Mouse (Mus musculus) heart, postnatal 0 days (tissue): ENCODE data around the gene Mapk14. TPM values are rescaled to one million over a fixed set of nuclear protein-coding genes. Genes with fewer than 3 reads are reported as not detected.
"Not testable (repeated sequence)": the region's sequence is repeated elsewhere in the genome, so short reads cannot be mapped to it uniquely, and the experiment has no call there.

ENCODE experiments used
- ATAC-seq: fragments of 200-750 bp; cut with Nextera tagmentation; 2 replicates; pipeline ENCODE4 v1.8.0; 2017; ENCODE audit warnings: low read depth, moderate number of reproducible peaks, moderate library complexity; ENCODE audit not compliant: insufficient read depth
- DNase-seq: peaks from one replicate; pipeline ENCODE4 v3.0.0-alpha.2; 2016; ENCODE audit warnings: low spot score
- H3K27ac ChIP-seq: fragments of 300-500 bp; sonication (generic); 2 replicates; pipeline ENCODE4 v1.5.1; 2014; ENCODE audit warnings: low read depth, mild to moderate bottlenecking
- H3K27me3 ChIP-seq: fragments of 300-500 bp; sonication (generic); 2 replicates; pipeline ENCODE4 v1.6.1; 2014; ENCODE audit warnings: low read length, mixed read lengths; ENCODE audit not compliant: control insufficient read depth, insufficient read depth
- H3K36me3 ChIP-seq: fragments of 300-500 bp; sonication (generic); replicated peaks from 2 replicates; pipeline ENCODE4 v1.6.1; 2014; ENCODE audit warnings: low read length, mixed read lengths; ENCODE audit not compliant: control insufficient read depth, insufficient read depth
- H3K4me1 ChIP-seq: fragments of 300-500 bp; sonication (generic); 2 replicates; pipeline ENCODE4 v1.6.1; 2014; ENCODE audit warnings: antibody characterized with exemption; ENCODE audit not compliant: control insufficient read depth, insufficient read depth
- H3K4me2 ChIP-seq: fragments of 300-500 bp; sonication (generic); 2 replicates; pipeline ENCODE4 v1.6.1; 2014; ENCODE audit warnings: low read depth, mild to moderate bottlenecking, low read length, moderate library complexity
- H3K4me3 ChIP-seq: fragments of 300-500 bp; sonication (generic); 2 replicates; pipeline ENCODE4 v1.5.1; 2014; ENCODE audit warnings: low read depth, low read length
- H3K9ac ChIP-seq: fragments of 300-500 bp; sonication (generic); replicated peaks from 2 replicates; pipeline ENCODE4 v1.6.1; 2014; ENCODE audit warnings: low read depth, low read length, mixed read lengths
- H3K9me3 ChIP-seq: fragments of 300-500 bp; sonication (generic); replicated peaks from 2 replicates; pipeline ENCODE4 v1.6.1; 2016; ENCODE audit warnings: low read length; ENCODE audit not compliant: control insufficient read depth
- CTCF ChIP-seq: IDR thresholded peaks from 2 replicates; pipeline ENCODE4 v1.5.1; 2016; ENCODE audit warnings: antibody characterized with exemption, control low read depth, low read depth
- EP300 ChIP-seq: IDR thresholded peaks from 2 replicates; pipeline ENCODE4 v1.6.1; 2016; ENCODE audit warnings: antibody characterized with exemption, low read depth
- whole genome bisulfite sequencing: fragments of 180-500 bp; shearing (Covaris S2); extraction: QIAGEN DNeasy Blood & Tissue Kit; methylation state at CpG from one replicate; pipeline ENCODE4 v1.1.7; 2014; 5-methylcytosine and 5-hydroxymethylcytosine counted together
- polyA plus RNA-seq: library from polyadenylated mRNA; unstranded; fragments of >200 nt; fragmentation: Nextera tagmentation; extraction: Ambion mirVana; gene quantifications from 2 replicates; pipeline ENCODE4 v1.2.1, GENCODE M21; 2015
- total RNA-seq: library from RNA; depleted of rRNA; stranded (reverse); fragments of >200 nt; gene quantifications from 2 replicates; pipeline ENCODE4 v1.2.3, GENCODE M21; 2014; ENCODE audit warnings: low replicate concordance

Gene Mapk14
- total and polyA plus RNA-seq, 2 experiments from 2014 or later: 19.4 to 47.7 TPM

DNA sequence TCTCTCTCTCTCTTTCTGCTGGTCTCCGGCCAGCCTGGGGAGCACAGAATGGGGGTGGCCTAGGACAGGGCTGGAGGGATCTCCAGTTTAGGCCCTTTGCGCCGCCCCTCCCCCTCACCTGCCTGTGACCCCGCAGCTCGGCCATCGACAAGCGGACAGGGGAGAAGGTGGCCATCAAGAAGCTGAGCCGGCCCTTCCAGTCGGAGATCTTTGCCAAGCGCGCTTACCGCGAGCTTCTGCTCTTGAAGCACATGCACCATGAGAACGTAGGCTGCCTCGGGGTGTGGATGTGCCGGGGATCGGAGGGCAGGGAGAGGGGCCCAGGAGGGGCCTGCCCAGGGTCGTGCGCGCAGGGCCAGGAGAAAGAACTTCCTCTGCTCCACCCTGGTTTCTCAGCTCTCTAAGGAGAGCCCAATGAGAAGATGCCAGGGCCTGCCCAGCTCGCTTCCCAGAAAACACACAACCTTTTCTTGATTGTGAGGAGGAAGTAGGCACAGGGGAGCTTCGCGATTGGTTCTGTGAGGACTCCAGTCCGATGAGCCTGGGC lies 78.8 kb downstream of the Mapk14 start:
- Histone ChIP-seq H3K9ac (peak overlapping the region; percentile 43), H3K36me3 (no peaks in the 10 kb centered on the region), H3K27ac (no peak overlapping the region), H3K4me3 (peak overlapping the region; percentile 43), H3K4me1 (peaks cover 15% of the 10 kb centered on the region), H3K9me3 (no peaks in the 10 kb centered on the region), H3K27me3 (peaks cover 37% of the 10 kb centered on the region), H3K4me2 (peak overlapping the region; percentile 59)
- TF ChIP-seq EP300 (no peak), CTCF (no peak)
- DNase-seq (no peak), ATAC-seq (no peak)
- WGBS: 4% methylated on average over 24 of the region's 24 CpGs

DNA sequence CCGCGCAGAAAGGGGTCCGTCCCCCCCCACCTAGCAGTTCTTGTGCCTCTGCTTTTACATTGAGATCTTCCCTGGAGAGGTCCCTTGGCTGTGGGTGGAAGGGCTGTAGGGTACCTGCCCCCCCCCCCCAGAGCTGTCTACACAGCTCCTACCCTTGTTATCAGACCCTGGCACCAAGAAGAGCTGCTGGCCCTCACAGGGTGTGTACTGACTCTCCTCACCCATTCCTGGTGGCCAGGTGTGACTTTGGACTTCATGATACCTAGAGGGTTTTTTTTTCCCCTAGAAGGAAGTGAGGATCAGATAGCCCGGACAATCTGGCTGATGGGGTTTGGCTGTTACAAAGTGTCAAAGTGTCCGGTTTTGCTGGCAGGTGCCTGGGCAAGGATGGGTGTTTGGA lies 80.2 kb downstream of the Mapk14 start:
- DNase-seq (no peak), ATAC-seq (no peak)
- Histone ChIP-seq H3K9ac (no peak overlapping the region), H3K4me2 (no peak overlapping the region), H3K36me3 (no peaks in the 10 kb centered on the region), H3K27me3 (peaks cover 37% of the 10 kb centered on the region), H3K27ac (no peak overlapping the region), H3K4me1 (peaks cover 15% of the 10 kb centered on the region), H3K9me3 (no peaks in the 10 kb centered on the region), H3K4me3 (no peak overlapping the region)
- TF ChIP-seq EP300: no peak
- 89% methylated on average over 5 of the region's 5 CpGs for WGBS

DNA sequence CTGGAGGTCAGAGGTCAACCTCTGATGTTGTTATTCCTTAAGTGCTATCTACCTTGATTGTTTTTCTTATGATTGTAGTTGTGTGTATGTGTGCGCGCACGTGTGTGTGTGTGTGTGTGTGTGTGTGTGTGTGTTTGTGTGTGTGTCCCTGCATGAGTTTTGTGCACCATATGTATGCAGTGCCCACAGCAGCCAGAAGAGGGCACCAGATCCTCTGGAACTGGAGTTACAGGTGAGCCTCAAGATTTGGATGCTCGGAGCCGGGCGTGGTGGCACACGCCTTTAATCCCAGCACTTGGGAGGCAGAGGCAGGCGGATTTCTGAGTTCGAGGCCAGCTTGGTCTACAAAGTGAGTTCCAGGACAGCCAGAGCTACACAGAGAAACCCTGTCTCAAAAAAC lies 83.2 kb downstream of the Mapk14 start:
- DNase-seq, H3K4me2 ChIP-seq, H3K9me3 ChIP-seq, H3K36me3 ChIP-seq, H3K9ac ChIP-seq, ATAC-seq, H3K4me3 ChIP-seq, H3K27ac ChIP-seq: not testable (repeated sequence)
- Histone ChIP-seq H3K27me3 (peaks cover 24% of the 10 kb centered on the region), H3K4me1 (peaks cover 12% of the 10 kb centered on the region)
- WGBS: 91% methylated on average over 7 of the region's 9 CpGs

DNA sequence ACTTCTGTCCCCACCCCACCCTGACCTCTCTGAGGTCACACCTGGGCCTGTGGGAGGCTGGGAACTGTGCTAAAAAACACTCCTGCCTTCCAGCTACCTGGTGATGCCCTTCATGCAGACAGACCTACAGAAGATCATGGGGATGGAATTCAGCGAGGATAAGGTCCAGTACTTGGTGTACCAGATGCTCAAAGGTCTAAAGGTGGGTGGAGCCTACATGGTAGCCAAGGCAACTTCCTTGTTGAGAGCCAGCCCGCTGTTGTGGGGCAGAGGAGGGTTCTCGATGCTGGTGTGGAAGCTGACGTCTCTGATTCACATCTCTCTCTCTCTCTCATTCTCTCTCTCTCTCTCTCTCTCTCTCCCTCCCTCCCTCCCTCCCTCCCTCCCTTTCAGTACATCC lies 84.0 kb downstream of the Mapk14 start:
- ATAC-seq: no peak
- Histone ChIP-seq H3K9ac (no peak overlapping the region), H3K27ac (no peak overlapping the region), H3K4me3 (no peak overlapping the region), H3K36me3 (no peaks in the 10 kb centered on the region), H3K4me2 (no peak overlapping the region), H3K27me3 (peaks cover 16% of the 10 kb centered on the region), H3K9me3 (no peaks in the 10 kb centered on the region), H3K4me1 (peaks cover 3% of the 10 kb centered on the region; the same call in 1 of the 2 replicates)
- 69% methylated on average over 4 of the region's 4 CpGs for WGBS
- DNase-seq: no peak
- TF ChIP-seq EP300 (no peak), CTCF (no peak)

DNA sequence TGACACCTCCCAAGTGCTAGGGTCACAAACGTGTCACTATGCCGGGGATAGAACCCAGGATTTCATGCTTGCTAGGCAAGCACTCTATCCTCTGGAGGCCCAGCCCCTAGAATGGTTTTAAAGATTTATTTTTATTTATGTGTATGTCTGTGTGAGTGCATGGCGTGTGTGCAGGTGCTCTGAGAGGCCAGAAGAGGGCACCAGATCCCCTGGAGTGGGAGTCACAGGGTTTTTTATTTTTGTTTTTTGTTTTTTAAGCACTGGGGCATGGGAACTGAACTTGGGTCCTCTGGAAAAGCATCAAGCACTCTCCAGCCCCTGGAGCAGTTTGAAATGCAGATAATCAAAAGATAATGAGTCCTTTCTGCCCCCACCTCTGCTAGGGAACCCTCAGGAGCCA lies 85.7 kb downstream of the Mapk14 start:
- no peak overlapping the region for H3K4me2 ChIP-seq
- WGBS: 89% methylated on average over 3 of the region's 3 CpGs
- no peaks in the 10 kb centered on the region for H3K9me3 ChIP-seq
- H3K9ac ChIP-seq: no peak overlapping the region
- ATAC-seq (no peak), DNase-seq (no peak)
- H3K27me3 ChIP-seq: 0 out of 2 replicates have a peak, but pooled peaks cover 5% of the 10 kb centered on the region
- H3K4me1 ChIP-seq: no peaks in the 10 kb centered on the region
- no peak for TF ChIP-seq EP300
- no peak for TF ChIP-seq CTCF
- H3K36me3 ChIP-seq: no peaks in the 10 kb centered on the region
- no peak overlapping the region for H3K4me3 ChIP-seq
- no peak overlapping the region for H3K27ac ChIP-seq
